19 mouse cellular contexts compared by ENCODE assay signal in genomic region chr10:96400793-96401192, GRCm38 (mm10).
DNase-seq lines count a peak whose midpoint lies in the region; ATAC-seq and TF ChIP-seq lines count a peak whose summit lies in the region.
"Had no signal": no experiment of that assay in that cellular context is flagged by ENCODE, and none has a peak within 500 bp of the region (broad histone marks: within the 10 kb centered on the region; RNA-seq: fewer than 3 reads in every experiment).

No protein-coding gene starts in this region.

- TF ChIP-seq POLR2A in lung, adult 2 months (IDR thresholded peaks at IDR 0.05; ENCODE audit: borderline replicate concordance, extremely low read depth, low read depth, low read length), result no peak

- H3K36me3 ChIP-seq in forebrain, embryonic 10.5 days (replicated peaks), result no peaks in the 10 kb centered on the region
- H3K36me3 ChIP-seq: embryonic facial prominence, embryonic 13.5 days; hindbrain, embryonic 15.5 days; limb, embryonic 15.5 days; stomach, embryonic 15.5 days had no signal

- ATAC-seq in hematopoietic stem cell, adult 5-6 weeks (replicated peaks in 1 of 2; ENCODE audit: insufficient read depth in 1 of 2, low FRiP score in 2 of 2, low TSS enrichment in 1 of 2, low read depth in 1 of 2, poor library complexity in 2 of 2, severe bottlenecking in 2 of 2), result peak; percentile 46 to 73; a peak in 3 of 4 replicates
- peak; percentile 82 for ATAC-seq in neutrophil, adult 5-6 weeks (ENCODE audit: extremely low read depth, insufficient number of reproducible peaks, low FRiP score, poor library complexity, severe bottlenecking)
- ATAC-seq: liver, postnatal 0 days had no signal

- H3K27me3 ChIP-seq in forebrain, embryonic 10.5 days (ENCODE audit: poor library complexity, severe bottlenecking), result no peaks in the 10 kb centered on the region
- H3K27me3 ChIP-seq: embryonic facial prominence, embryonic 13.5 days; hindbrain, embryonic 15.5 days; limb, embryonic 15.5 days; stomach, embryonic 15.5 days had no signal

- H3K27ac ChIP-seq in forebrain, embryonic 10.5 days, result no peak overlapping the region
- H3K27ac ChIP-seq: embryonic facial prominence, embryonic 13.5 days; hindbrain, embryonic 15.5 days; limb, embryonic 15.5 days; stomach, embryonic 15.5 days had no signal

- H3K9me3 ChIP-seq in forebrain, embryonic 10.5 days, result no peaks in the 10 kb centered on the region
- H3K9me3 ChIP-seq: embryonic facial prominence, embryonic 13.5 days; hindbrain, embryonic 15.5 days; limb, embryonic 15.5 days; stomach, embryonic 15.5 days had no signal

- 75% methylated on average over 6 of the region's 6 CpGs for WGBS in lung, adult 2 months
- 90% methylated on average over 6 of the region's 6 CpGs for WGBS in forebrain, embryonic 10.5 days

- no peak overlapping the region for H3K4me3 ChIP-seq in lung, adult 2 months (replicated peaks; ENCODE audit: extremely low read depth, low read depth, low read length)
- no peak overlapping the region for H3K4me3 ChIP-seq in forebrain, embryonic 10.5 days
- H3K4me3 ChIP-seq: embryonic facial prominence, embryonic 13.5 days; hindbrain, embryonic 15.5 days; limb, embryonic 15.5 days; stomach, embryonic 15.5 days had no signal

- no peaks in the 10 kb centered on the region for H3K4me1 ChIP-seq in lung, adult 2 months (ENCODE audit: control insufficient read depth, insufficient read depth, low read length)
- peaks cover 25% of the 10 kb centered on the region for H3K4me1 ChIP-seq in forebrain, embryonic 10.5 days
- H3K4me1 ChIP-seq: stomach, embryonic 15.5 days had no signal

- peak; percentile 21 for DNase-seq in lung, postnatal 25 days (ENCODE audit: low spot score)
- no peak for DNase-seq in lung, adult 2 months
- peak; percentile 91 for DNase-seq in CD4-positive, CD25-positive, alpha-beta regulatory T cell, adult 2 months (ENCODE audit: low read depth, low spot score)
- DNase-seq in adipocyte (ENCODE audit: low spot score), result no peak
- DNase-seq in right cerebral cortex, postnatal 14 days, result no peak
- no peak for DNase-seq in forebrain, embryonic 10.5 days (ENCODE audit: extremely low spot score, low spot score)
- DNase-seq: adrenal gland, postnatal 10 days; cerebellum, adult 11-12 months; gastrocnemius, postnatal 10 days; kidney, adult 2 months; kidney, postnatal 4 days; liver, postnatal 0 days; lung, postnatal 36 days had no signal

- TF ChIP-seq CTCF in lung, adult 2 months (IDR thresholded peaks at IDR 0.05; ENCODE audit: insufficient read depth, low read length), result no peak

Comparison
In these comparisons a context has a peak if more than half of its experiments do, and no peak if none do; other contexts are left out.
1. DNase-seq: peak in lung, postnatal 25 days (single experiment) and CD4-positive, CD25-positive, alpha-beta regulatory T cell, adult 2 months (single experiment); none in lung, adult 2 months (single experiment), adipocyte (single experiment), right cerebral cortex, postnatal 14 days (single experiment) and forebrain, embryonic 10.5 days (single experiment).